In the genomic region with DNA sequence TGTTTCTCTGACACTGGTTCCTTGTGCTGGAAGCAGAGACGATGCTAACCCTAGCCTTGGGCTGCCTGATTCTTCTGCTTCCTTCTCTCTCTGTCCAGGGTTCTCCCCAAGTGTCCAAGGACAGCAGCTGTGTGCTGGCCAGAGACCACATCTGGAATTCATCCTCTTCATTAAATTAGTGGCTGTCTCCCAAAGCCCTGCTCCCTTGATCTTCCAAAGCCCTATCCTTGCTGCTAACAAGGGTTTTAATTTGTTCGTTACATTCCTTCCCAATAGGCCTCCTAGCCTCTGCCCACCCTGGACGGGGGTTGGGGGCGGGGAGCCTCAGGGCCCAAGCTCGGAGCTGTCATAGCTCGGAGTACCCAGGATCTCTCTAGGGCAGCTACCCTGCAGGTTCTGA, we compare ENCODE assay signal across 12 mouse cellular contexts. TPM values are rescaled to one million over a fixed set of nuclear protein-coding genes. Genes with fewer than 3 reads are reported as not detected.
DNase-seq lines count a peak whose midpoint lies in the region; ATAC-seq lines count a peak whose summit lies in the region.
"Had no signal": no experiment of that assay in that cellular context is flagged by ENCODE, and none has a peak within 500 bp of the region (broad histone marks: within the 10 kb centered on the region; RNA-seq: fewer than 3 reads in every experiment).

No protein-coding gene starts in this region.

- no peak overlapping the region for H3K4me3 ChIP-seq in hindbrain, embryonic 14.5 days (replicated peaks; ENCODE audit: low read length)
- no peak overlapping the region for H3K4me3 ChIP-seq in hindbrain, embryonic 16.5 days (ENCODE audit: low read length)
- H3K4me3 ChIP-seq in embryonic facial prominence, embryonic 14.5 days (ENCODE audit: low read depth, low read length), result no peak overlapping the region
- H3K4me3 ChIP-seq in liver, embryonic 12.5 days, result no peak overlapping the region
- H3K4me3 ChIP-seq: forebrain, embryonic 12.5 days; limb, embryonic 12.5 days had no signal

- no peak overlapping the region for H3K27ac ChIP-seq in hindbrain, embryonic 14.5 days
- no peak overlapping the region; the same call in 1 of the 2 replicates for H3K27ac ChIP-seq in hindbrain, embryonic 16.5 days (ENCODE audit: low read depth, low read length)
- H3K27ac ChIP-seq in embryonic facial prominence, embryonic 14.5 days (replicated peaks; ENCODE audit: low read depth, low read length), result peak overlapping the region; percentile 72
- peak overlapping the region; percentile 36; the same call in 1 of the 2 replicates for H3K27ac ChIP-seq in liver, embryonic 12.5 days
- H3K27ac ChIP-seq: forebrain, embryonic 12.5 days; limb, embryonic 12.5 days had no signal

- no peak overlapping the region for H3K9ac ChIP-seq in hindbrain, embryonic 14.5 days
- H3K9ac ChIP-seq in hindbrain, embryonic 16.5 days (ENCODE audit: low read depth, low read length), result no peak overlapping the region
- no peak overlapping the region for H3K9ac ChIP-seq in embryonic facial prominence, embryonic 14.5 days (ENCODE audit: low read depth, low read length)
- no peak overlapping the region for H3K9ac ChIP-seq in liver, embryonic 12.5 days
- H3K9ac ChIP-seq: forebrain, embryonic 12.5 days; limb, embryonic 12.5 days had no signal

- H3K9me3 ChIP-seq in hindbrain, embryonic 14.5 days (ENCODE audit: control insufficient read depth, low read length), result no peaks in the 10 kb centered on the region
- H3K9me3 ChIP-seq in hindbrain, embryonic 16.5 days (ENCODE audit: control insufficient read depth, low read length), result no peaks in the 10 kb centered on the region
- H3K9me3 ChIP-seq in embryonic facial prominence, embryonic 14.5 days (ENCODE audit: control insufficient read depth, low read length), result no peaks in the 10 kb centered on the region
- no peaks in the 10 kb centered on the region for H3K9me3 ChIP-seq in liver, embryonic 12.5 days (replicated peaks)
- H3K9me3 ChIP-seq: forebrain, embryonic 12.5 days; limb, embryonic 12.5 days had no signal

- peak; percentile 21; the same call in 1 of the 2 replicates for ATAC-seq in hindbrain, embryonic 14.5 days (ENCODE audit: low FRiP score)
- no peak for ATAC-seq in hindbrain, embryonic 16.5 days
- peak; percentile 23; the same call in 1 of the 2 replicates for ATAC-seq in embryonic facial prominence, embryonic 14.5 days (ENCODE audit: low read depth)
- ATAC-seq in liver, embryonic 12.5 days, result no peak
- no peak for ATAC-seq in inflammation-experienced regulatory T-cells, adult 6 months
- ATAC-seq in monocyte, adult 5-6 weeks (replicated peaks; ENCODE audit: insufficient number of reproducible peaks, low FRiP score, low TSS enrichment, poor library complexity, severe bottlenecking), result no peak
- ATAC-seq: midbrain, embryonic 16.5 days had no signal

- H3K4me1 ChIP-seq in hindbrain, embryonic 14.5 days (replicated peaks; ENCODE audit: control insufficient read depth, insufficient read depth, low read length), result peaks cover 21% of the 10 kb centered on the region; the same call in 1 of the 2 replicates
- peaks cover 4% of the 10 kb centered on the region; the same call in 1 of the 2 replicates for H3K4me1 ChIP-seq in hindbrain, embryonic 16.5 days (ENCODE audit: control insufficient read depth, insufficient read depth, low read depth, low read length)
- peaks cover 30% of the 10 kb centered on the region for H3K4me1 ChIP-seq in embryonic facial prominence, embryonic 14.5 days (ENCODE audit: control insufficient read depth, insufficient read depth, low read length)
- H3K4me1 ChIP-seq in liver, embryonic 12.5 days, result peaks cover 12% of the 10 kb centered on the region

- no peak for DNase-seq in hindbrain, embryonic 14.5 days (ENCODE audit: low spot score)
- peak; percentile 39 for DNase-seq in embryo, embryonic 11 days
- no peak for DNase-seq in embryonic facial prominence, embryonic 14.5 days (ENCODE audit: low spot score)
- DNase-seq in adrenal gland, adult (ENCODE audit: inconsistent age in 2 of 2, low spot score in 1 of 2), result no peak

- no peaks in the 10 kb centered on the region for H3K27me3 ChIP-seq in hindbrain, embryonic 14.5 days (ENCODE audit: control insufficient read depth, insufficient read depth, low read length)
- no peaks in the 10 kb centered on the region for H3K27me3 ChIP-seq in hindbrain, embryonic 16.5 days (replicated peaks; ENCODE audit: control insufficient read depth, insufficient read depth, low read length)
- H3K27me3 ChIP-seq in embryonic facial prominence, embryonic 14.5 days (replicated peaks; ENCODE audit: control insufficient read depth, insufficient read depth, low read length), result no peaks in the 10 kb centered on the region
- no peaks in the 10 kb centered on the region for H3K27me3 ChIP-seq in liver, embryonic 12.5 days (replicated peaks)

- H3K36me3 ChIP-seq in hindbrain, embryonic 14.5 days (replicated peaks; ENCODE audit: control insufficient read depth, insufficient read depth), result no peaks in the 10 kb centered on the region
- no peaks in the 10 kb centered on the region for H3K36me3 ChIP-seq in hindbrain, embryonic 16.5 days (ENCODE audit: control insufficient read depth, insufficient read depth, low read length)
- H3K36me3 ChIP-seq in embryonic facial prominence, embryonic 14.5 days (ENCODE audit: control insufficient read depth, insufficient read depth, low read length), result no peaks in the 10 kb centered on the region
- H3K36me3 ChIP-seq in liver, embryonic 12.5 days, result no peaks in the 10 kb centered on the region
- H3K36me3 ChIP-seq: forebrain, embryonic 12.5 days; limb, embryonic 12.5 days had no signal

- no peak overlapping the region for H3K4me2 ChIP-seq in hindbrain, embryonic 14.5 days (replicated peaks)
- H3K4me2 ChIP-seq in hindbrain, embryonic 16.5 days (ENCODE audit: low read length), result no peak overlapping the region
- peak overlapping the region; percentile 23; the same call in 1 of the 2 replicates for H3K4me2 ChIP-seq in embryonic facial prominence, embryonic 14.5 days (ENCODE audit: low read depth, low read length)
- H3K4me2 ChIP-seq in liver, embryonic 12.5 days, result no peak overlapping the region
- H3K4me2 ChIP-seq: forebrain, embryonic 12.5 days; limb, embryonic 12.5 days had no signal

- WGBS in hindbrain, embryonic 14.5 days, result 42% methylated on average over 6 of the region's 6 CpGs
- WGBS in hindbrain, embryonic 16.5 days, result 55% methylated on average over 6 of the region's 6 CpGs
- WGBS in embryonic facial prominence, embryonic 14.5 days, result 33% methylated on average over 6 of the region's 6 CpGs
- 42% methylated on average over 6 of the region's 6 CpGs for WGBS in liver, embryonic 12.5 days (ENCODE audit: insufficient replicate concordance)

RNA-seq across cellular contexts. Expression of a gene that starts 38.3 kb away (rescaled TPM):
- 3.6 and 6.3 TPM in 2 replicates for polyA plus RNA-seq in hindbrain, embryonic 14.5 days (2014; fragmentation: Nextera tagmentation; extraction: Ambion mirVana)
- 3.3 and 3.6 TPM in 2 replicates for polyA plus RNA-seq in hindbrain, embryonic 16.5 days (2015; fragmentation: Nextera tagmentation; extraction: Ambion mirVana)
- polyA plus RNA-seq in embryonic facial prominence, embryonic 14.5 days (2014; fragmentation: Nextera tagmentation; extraction: Ambion mirVana), result 5.9 and 6.3 TPM in 2 replicates
- polyA plus RNA-seq in liver, embryonic 12.5 days (2016; fragmentation: Nextera tagmentation; extraction: Ambion mirVana), result 1.1 TPM in 2 replicates
- polyA plus RNA-seq in inflammation-experienced regulatory T-cells, adult 6 months (2017; shearing (Covaris generic)), result under 1 TPM in 1 of 3 experiments, not detected in 2; 0.08 TPM
- under 0.01 to 0.19 TPM in 2 of 3 replicates, not detected in the other for total RNA-seq in monocyte, adult 5-6 weeks (2017)
- total RNA-seq: neutrophil, adult 5-6 weeks had no signal

Comparison
In these comparisons a context has a peak if more than half of its experiments do, and no peak if none do; other contexts are left out.
1. ATAC-seq: peak in hindbrain, embryonic 14.5 days (single experiment) and embryonic facial prominence, embryonic 14.5 days (single experiment); none in hindbrain, embryonic 16.5 days (single experiment), liver, embryonic 12.5 days (single experiment), inflammation-experienced regulatory T-cells, adult 6 months (single experiment) and monocyte, adult 5-6 weeks (single experiment).
2. H3K27ac ChIP-seq: peak in embryonic facial prominence, embryonic 14.5 days (single experiment) and liver, embryonic 12.5 days (single experiment); none in hindbrain, embryonic 14.5 days (single experiment) and hindbrain, embryonic 16.5 days (single experiment).